Mouse (Mus musculus) right cerebral cortex, adult 2 months (tissue): ENCODE data around the gene Dach2.
A peak's percentile ranks its signal among the peaks of the same experiment; 100 is the strongest.
"Not testable (repeated sequence)": the region's sequence is repeated elsewhere in the genome, so short reads cannot be mapped to it uniquely, and the experiment has no call there.

Experiments
- DNase-seq, 2 experiments: peaks; one replicate each; pipeline ENCODE4 v3.0.0; 2021 to 2022; ENCODE audit warnings: low spot score in 2 of 2

The Dach2 gene

DNA sequence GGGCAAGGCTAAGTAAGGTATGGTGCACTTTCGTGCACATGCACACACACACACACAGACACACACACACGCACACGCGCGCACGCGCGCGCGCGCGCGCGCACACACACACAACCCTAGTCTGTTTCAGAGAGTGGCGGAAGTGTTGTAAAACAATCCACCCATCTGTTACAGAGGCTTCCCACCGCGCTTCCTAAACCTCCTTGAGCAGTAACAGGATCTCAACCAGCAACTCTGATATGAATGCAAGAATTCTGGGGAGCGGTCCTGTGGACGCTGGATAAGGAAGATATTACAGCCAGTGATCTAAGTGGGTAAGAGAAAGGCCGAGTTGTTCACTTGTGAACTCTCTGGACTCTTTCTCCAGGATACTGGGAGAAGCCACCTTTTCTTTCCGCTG is at the start of gene Dach2:
Gene Dach2, plus strand, starts transcription at position 107 of the 400 bp plus-strand sequence.
- peak in 1 of 2 experiments; percentile 1 for DNase-seq

DNA sequence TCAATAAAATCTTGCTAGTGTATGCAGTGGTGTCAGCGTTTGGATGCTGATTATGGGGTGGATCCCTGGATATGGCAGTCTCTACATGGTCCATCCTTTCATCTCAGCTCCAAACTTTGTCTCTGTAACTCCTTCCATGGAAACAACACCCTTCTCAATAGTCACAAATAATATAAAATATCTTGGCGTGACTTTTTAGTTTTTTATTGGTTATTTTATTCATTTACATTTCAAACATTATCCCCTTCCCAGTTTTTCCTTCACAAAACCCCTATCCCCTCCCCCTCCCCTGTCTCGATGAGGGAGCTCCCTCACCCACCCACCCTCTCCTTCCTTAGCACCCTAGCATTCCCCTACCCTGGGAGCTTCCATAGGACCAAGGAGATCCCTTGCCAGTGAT is 44.9 kb upstream of the Dach2 start:
- not testable (repeated sequence) for DNase-seq

DNA sequence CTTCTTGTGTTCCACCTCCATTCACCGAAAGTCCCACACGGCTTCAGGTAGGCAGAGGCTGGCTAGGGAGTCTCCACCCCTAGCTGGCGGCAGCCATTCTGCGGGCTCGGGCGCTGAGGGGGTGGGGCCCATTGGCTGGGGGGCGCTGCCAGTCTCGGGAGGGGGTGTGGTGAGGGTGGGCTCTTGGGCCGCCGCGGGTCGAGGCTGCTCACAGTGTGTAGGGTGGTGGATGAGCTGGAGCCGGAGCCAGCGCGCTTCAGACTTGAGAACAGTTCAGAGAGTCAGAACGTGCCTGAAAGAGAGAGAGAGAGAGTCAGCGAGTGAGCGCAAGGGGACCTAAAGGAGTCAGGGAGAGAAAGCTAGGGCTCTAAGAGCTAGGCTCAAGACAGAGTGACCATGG is 721 bp downstream of the Dach2 start:
- peak; percentile 3 to 20 for DNase-seq

DNA sequence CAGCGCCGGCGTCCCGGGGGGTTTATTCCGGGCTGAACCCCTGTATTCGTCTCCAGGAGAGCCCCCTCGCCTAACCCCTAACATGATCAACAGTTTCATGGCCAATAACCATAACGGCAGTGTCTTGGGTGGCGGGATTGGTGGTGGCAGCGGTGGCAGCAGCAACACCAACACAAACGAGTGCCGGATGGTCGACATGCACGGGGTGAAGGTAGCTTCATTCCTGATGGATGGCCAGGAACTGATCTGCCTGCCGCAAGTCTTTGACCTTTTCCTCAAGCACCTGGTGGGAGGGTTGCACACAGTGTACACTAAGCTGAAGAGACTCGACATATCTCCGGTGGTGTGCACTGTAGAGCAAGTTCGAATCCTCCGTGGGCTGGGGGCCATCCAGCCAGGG is 1.2 kb downstream of the Dach2 start:
- DNase-seq, result no peak

DNA sequence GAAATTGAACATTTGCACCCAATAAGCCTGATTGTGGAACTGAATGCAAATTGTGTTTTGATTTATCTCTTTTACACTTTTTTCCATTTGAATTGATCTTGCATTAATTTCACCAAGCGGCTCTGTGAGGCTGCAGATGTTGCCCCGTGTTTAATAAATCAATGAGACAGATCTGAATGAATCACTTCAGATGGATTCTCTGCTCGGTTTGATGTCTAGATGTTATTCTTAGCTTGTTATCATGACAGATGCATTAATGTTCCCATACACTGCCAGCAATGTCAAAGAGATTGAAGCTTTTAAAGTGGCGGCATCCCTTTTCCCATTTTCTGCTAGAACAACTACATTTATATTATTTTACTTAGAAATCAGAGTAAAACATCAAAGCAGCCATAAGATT is 7.0 kb downstream of the Dach2 start:
- no peak for DNase-seq

DNA sequence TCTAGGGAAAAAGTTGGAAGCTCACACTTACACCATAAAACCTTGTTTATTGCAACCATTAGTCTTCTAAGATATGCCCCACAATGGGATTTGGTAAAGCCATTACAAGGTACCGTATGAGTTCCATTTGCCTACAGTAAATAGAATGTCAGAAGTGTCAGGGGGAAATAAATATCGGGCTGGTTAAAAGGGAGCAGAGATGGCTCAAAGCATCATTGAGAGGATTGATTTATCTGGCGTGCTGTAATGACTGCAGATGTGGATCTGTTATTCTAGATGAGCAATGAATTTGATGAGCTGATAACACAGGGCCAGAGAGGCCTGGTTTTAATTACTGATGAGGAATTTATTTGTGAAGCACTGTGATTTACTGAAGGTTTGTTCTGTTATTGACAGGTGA is 40.8 kb downstream of the Dach2 start:
- DNase-seq, result no peak

DNA sequence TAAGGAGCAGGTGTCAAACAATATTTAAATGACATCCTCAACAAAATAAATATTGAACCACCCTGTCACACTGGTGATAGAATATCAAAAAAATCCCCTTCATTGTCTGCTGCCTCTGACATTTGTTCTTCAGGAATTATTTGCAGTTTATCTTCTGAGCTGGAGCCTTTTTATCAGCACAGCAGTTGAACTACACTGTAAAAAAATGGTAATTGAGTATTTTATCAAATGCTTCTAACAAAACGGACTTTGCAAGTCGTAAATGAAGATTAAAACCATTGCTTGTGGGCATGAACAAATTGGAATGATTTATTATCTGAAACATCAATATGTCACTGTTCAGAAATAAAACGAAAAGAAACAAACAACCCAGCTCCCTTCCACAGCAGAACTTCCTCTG is 97.1 kb downstream of the Dach2 start:
- DNase-seq, result no peak

DNA sequence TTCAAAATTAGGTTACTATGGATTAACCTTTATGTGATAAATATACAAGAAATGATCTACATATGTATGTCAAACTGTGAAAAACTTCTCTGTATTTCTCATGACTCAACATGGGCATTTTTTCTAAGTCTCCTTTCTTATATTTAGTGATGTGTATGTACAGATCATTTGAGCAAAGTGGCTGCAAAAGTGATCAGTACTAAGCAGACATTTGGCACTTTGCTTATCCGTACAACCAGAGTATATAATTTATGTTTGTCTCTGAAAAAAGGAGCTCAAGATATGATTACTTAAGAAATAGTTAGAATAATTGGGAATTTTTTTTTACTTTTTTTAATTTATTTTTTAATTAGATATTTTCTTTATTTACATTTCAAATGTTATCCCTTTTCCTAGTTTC is 111.4 kb downstream of the Dach2 start:
- DNase-seq, result no peak

DNA sequence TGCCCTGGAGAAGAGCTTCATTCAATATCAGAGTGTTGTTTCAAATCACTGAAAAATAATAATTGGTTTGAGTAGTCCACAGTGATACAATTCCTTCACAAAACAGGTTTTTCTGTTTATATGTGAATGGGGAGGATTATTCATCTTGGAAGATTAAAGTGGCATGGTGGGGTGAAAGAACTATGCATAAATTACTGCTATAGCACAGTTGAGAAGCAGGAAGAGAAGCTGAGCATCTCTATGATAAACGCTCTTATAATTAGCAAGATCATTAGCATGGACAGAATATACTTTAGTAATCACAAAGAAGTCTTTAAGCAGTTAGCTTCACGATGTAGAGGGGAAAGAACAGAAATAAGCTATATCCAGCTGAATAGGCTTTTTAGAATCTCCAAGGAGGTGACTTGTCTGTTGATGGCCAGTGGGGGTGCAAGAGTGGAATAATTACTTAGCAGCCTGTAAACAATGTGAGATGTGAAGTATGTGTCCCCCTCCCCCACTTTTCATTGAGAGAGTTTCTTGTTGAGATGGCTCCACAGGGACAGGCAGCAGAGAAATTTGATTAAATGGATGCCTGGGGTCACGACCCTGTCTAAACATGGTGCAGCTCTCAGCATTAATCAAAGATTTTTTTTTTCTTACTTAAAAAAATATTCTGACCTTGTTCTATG is 124.3 kb downstream of the Dach2 start:
- DNase-seq, result no peak

DNA sequence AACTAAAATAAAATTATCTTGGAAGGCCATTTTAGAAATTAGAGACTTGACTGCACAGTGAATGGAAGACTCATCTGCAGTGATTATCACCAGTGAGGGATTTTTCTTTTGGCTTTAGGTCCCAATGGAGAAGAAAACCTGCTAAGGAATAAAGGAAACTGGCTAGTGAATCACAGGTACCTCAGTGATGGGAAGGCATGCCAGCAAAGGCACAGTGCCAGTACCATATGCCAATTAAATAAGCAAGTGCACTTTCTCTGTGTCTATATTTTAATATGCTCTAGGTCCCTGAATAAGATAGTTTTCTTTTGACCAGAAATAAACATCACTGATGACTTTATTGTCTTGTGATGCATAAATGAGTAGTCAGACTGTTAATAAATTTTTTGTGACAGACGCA is 184.8 kb downstream of the Dach2 start:
- no peak for DNase-seq

DNA sequence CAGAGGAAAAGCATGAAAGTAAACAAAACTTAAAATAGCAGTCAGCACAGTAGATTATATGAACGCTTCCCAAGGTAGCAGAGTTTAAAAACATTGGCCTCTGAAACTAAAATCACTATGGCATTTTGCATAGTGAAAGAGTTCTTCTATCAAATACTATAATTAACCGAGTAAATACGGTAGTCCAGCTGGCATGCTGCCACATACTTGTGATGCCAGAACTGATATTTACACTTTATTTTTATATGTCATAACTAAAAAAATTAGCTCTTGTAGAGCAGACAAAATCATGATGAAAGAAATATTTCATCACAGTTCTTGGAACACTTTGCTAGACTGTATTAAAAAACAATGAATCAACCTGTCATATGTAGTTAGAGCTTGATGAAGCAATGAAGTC is 247.8 kb downstream of the Dach2 start:
- DNase-seq, result peak; percentile 1 to 2

DNA sequence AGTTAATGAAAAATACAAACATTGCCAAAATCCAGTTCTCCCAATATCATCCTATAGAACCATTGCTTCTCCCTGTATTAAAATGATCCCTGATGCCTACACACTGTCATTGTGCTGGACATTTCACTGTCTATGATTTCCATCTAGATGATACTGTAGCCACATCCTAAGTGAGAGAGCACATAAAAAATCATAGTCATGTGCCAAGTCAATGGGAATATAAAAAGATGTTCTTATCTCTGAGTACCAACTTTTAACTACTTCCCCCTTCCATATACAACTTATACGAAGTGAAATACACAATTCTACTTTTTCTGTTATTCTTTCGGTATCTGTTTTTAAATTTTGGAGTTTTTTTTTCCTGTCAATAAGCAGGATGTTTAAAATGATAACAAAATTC is 266.6 kb downstream of the Dach2 start:
- no peak for DNase-seq

DNA sequence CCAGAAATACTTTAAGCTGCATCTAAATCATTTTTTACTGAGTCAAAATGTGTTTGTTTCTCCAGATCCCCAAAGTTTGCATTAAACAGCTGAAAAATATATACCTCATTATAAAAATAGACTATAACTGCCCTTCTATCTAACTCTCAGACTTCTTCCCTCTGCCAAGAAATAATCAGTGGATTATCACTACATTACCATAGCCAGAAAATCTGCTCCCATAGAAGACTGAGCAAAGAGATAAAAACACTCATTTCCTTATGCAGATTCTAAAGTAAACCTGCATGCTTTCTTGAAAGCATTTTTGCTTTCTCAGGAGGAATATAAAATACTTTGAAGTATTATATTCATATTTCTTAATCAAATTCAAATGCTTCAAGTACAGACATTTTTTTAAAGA is 368.8 kb downstream of the Dach2 start:
- no peak for DNase-seq

DNA sequence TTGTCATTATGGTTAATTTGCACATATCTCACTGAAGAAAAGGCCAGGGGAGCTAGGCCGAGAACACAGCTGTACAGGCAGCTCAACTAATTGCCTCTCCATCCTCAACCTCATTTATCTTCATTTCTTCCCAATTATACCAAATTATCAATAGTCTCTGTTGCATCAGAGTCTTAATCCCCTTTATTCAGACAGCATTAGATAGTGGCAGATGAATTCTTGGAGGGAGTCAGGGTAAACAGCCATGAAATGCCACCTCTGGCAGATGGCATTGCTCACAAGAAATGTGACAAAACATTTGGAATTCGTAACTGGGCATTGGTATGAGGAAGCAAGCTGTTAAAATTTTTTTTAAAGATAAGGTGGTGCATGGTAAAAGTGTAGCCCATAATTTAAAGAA is 389.9 kb downstream of the Dach2 start:
- no peak for DNase-seq

DNA sequence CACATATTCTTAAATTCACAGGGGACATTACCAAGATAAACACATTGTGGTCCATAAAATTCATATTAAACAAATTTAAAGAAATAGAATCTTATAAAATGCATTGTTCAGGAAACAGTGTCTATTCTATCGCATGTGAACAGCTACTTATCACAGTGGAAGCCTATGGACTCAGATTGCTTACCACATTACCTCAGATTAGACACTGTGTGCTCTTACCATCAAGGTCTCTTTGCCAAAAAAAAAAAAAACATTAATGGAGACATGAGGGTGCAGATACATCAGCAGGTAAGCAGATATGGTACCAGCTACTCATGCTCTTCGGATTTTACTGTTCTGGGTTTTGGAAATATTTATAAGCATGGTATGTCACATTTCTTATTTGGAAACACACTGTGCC is 415.1 kb downstream of the Dach2 start:
- no peak for DNase-seq

DNA sequence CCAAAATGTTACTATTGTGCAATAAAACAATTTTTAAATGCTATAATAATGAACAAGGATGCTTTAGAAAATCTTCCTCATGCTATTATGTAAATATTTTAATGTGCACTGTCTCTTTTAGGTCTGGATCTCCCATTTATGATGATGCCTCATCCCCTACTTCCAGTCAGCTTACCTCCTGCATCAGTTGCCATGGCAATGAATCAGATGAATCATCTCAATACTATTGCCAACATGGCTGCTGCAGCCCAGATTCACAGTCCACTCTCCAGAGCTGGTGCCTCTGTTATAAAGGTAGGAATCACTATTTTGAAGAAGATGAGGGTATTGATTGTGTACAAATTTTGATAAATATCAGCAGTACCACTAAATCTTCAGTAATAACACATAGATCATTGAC is 426.8 kb downstream of the Dach2 start:
- DNase-seq, result no peak

DNA sequence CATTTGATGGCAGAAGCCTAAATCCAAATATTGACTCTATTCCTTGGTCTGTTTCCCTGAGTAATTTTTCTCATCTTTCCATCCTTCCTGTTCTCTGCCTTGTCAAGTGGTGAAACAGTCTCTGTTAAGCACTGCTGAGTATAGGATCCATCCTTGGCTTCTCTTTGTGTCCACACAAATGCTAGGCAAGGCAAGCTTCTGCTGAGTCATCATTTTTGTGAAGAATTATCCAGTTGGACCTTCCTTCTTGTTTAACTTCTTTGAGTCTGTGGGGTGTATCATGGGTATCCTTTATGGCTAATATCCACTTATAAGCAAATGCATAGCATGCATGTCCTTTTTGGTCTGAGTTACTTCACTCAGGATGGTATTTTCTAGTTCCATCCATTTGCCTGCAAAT is 449.8 kb downstream of the Dach2 start:
- DNase-seq, result no peak

DNA sequence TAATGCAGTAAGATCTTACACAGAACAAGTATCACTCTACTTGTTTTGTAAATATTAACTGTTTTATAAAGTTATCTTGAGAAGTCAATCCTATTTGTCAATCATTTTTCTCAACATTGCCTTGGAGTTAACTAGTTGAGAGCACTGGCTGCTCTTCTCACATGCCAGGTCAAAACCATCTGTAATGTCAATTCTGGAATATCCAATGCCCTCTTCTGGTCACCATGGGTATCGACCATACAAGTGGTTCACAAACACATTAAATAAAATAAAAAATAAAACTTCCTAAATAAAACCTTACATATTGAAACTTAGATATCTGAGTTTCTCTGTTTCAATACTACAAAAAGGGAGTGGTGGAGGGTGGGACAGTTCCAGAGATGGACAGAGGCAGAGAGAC is 495.0 kb downstream of the Dach2 start:
- no peak for DNase-seq

DNA sequence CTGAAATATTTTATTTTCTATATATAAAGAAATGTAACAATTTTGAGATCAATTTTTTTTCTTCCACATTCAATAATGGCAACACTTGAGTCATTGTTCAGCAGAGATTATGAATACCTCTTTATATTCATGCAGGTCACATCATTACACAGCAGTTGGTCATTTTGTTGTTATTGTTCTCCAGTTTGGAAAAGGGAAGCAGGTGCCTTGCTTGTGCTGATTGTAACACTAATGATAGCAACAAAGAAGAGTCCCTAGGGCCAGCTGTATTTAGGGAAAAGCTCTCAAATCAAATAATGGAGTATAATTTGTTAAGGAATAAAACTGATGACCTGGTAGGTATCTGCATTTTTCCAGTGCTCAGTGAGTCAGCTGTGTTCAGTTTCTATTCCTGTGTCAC is 513.1 kb downstream of the Dach2 start:
- DNase-seq, result no peak

DNA sequence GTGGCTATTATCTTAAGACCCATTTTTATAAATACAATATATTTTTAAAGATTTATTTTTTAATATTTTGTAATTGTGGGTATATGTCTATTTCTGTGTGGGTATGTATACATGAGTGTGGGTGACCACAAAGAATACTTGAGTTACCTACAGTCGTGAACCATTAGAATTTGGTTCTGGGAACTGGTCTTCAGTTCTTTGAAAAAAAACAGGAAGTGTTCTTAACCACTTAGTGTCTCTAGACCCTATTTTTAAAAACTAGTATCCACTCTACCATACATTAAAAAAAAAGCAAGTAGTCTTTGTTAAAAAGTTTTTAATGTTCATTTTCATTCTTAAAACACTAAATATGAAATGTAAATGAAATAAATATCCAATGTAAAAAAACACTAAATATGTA is 529.5 kb downstream of the Dach2 start:
- DNase-seq, result no peak

DNA sequence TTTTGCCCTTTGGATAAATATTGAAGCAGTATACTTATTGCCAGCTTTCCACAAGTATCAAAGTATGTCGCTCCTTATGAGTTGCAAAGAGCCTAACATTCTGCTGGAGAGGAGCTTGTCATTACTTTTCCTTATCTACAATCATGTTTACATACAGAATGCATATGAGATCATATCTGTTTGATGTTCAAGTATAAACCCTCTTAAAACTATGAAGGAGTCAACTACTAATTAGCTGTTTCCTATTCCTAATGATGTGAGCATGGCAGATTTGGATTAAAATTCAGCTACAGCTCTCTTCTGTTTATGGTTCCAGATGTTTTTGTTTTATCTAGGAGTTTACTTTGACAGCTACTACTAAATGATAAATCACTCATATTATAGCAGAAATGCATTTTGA is 535.8 kb downstream of the Dach2 start:
- no peak for DNase-seq

DNA sequence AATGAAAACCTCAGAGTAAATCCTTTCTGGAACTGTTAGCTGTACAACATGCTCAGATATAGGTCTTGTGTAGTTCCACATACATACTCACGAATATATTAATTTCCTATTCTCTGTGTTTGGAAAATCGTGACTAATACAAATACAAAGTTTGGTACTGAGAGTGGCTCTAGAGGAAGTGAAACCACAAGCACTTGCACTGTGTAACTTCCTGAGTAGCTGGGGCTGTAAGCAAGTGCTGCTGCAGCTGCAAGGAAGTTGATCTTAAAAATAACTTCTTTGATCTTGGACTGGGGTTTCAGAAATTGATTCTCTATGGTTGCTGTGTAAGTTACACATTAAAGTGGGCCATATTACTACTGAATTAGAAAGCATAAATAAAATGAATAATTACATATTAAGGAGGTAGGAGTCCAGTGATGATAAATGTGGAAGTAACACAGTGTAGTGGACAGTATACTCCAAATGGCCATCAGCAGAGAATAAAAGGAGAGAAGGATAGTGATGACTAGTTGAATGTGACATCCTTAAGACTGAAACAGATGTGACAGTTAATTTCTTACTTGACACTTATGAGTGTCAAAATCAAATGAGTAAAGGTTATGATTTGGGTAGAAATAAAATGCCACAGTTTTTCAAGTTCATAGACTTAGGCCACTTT is 570.7 kb downstream of the Dach2 start:
- no peak for DNase-seq
